Mouse (Mus musculus) thymus, postnatal 14 days (tissue): ENCODE measurements around the gene 5330417C22Rik.

ENCODE experiments used
- DNase-seq: peaks from one replicate; pipeline ENCODE4 v3.0.0; 2021

The 5330417C22Rik gene

DNA sequence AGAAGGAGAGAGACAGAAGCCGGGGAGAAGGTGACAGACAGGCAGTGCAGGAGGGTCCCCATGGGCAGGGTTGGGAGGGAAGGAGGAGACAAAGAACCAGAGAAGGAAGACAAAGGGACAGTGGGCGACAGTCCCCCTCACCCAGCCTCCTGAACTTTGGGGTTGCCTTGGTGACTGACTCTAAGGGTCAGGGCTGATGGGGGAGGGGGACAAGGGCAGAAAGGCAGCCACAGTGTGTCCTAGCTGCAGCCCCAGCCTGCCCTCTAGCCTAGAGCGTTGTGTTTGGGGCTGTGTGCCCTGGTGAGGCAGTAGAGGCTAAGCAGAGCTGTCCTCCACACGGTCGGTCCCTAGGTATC lies 126.0 kb downstream of the 5330417C22Rik start:
- no peak for DNase-seq

DNA sequence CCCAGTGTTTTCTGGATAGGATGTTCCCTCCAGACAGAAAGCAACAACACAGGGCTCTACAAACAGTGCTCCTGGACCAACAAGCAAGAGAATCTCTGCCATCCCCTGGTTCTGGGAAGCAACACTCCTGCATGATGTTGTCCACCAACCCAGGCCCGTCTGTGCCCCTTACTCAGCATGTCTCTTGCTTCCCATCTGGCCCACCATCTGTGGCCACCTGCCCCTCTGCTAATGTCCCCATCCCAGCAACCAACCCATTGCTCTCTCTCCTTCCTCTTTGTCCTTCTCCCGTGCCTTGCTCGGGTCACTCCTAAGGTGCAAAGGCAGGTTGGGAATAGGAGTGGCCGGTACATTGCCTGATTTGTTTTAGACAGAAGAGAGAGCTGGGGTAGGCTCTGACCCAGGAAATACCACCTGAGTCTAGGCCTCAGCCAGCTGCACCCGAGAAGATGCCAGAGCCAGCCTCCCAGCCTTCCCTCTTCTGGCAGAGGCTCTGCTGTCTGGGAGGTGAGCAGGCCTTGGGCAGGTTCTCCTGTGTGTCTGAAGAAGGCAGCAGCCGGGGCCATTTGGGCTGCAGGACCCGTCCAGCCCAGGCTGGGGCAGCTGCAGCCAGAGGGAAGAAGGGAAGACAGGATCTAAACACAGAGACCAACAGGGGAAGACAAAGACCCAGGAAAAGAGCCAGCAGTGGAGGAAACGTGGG lies 126.5 kb downstream of the 5330417C22Rik start:
- no peak for DNase-seq

DNA sequence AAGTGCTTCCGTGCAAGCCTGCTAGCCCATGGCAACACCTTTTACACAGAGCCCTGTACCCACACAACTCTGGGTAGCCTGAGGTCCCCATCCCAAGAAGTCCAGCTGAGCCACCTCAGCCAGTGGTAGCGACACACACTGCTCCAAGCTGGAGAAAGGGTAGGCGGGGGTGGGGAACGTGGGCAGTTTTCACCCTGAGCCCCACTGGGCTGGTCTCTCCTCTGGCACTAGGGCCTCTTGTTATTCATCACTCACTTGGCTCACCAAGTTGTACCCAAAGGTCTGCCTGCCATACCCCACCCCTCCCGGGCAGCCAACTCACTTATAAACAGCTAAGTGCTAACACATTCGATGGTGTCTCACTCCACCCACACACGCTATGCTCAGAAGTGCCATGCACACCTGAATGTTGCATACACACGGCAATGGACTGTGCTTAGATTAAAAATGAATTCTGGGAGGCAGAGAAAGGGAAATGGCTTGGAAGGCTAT lies 127.8 kb downstream of the 5330417C22Rik start:
- DNase-seq: no peak

DNA sequence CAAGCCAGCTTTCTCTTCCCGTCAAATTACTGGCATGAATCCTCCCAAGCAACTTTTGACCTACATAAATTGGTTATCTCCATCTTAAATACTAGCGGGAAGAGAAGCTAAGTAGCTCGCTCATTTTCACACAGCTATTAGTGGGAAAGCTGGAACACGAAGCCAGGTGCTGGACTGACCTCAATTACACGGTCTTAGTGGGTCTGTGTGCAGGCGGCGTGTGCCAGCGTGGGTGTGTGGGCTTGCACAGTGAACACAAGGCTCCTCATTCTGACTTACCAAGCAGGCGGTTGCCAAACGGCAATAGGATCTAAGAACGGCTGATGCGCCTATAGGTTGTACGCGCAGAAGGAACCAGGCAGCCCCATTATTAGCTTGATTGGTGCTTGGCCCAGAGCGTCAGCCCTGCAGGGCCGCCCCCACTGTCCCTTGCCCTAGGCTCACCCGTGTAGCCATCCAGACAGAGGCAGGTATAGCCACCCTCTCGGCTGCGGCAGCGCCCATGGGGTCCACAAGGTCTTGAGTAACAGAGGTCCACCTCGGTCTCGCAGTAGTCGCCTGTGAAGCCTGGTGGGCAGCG lies 129.9 kb downstream of the 5330417C22Rik start:
- no peak for DNase-seq
